Mouse (Mus musculus) embryonic stem cell, embryonic (primary cell): ENCODE measurements around the gene Esr2.
"Not testable (repeated sequence)": the region's sequence is repeated elsewhere in the genome, so short reads cannot be mapped to it uniquely, and the experiment has no call there.

ENCODE experiments used
- CTCF ChIA-PET, 4 experiments: fragments of 300-600 bp in 2 of 4; fragments of 350-600 bp in 2 of 4; sonication (Branson Sonifier 250); formaldehyde crosslinking; loops; one replicate each; lab custom pipeline; 2022; ENCODE audit warnings: inconsistent platforms in 2 of 4; lab: Charles Lee
- POLR2A ChIA-PET, 4 experiments: fragments of 300-600 bp in 2 of 4; fragments of 350-600 bp in 2 of 4; sonication (Branson Sonifier 250); formaldehyde crosslinking; loops; one replicate each; lab custom pipeline; 2022; ENCODE audit warnings: antibody characterized with exemption in 4 of 4, inconsistent platforms in 1 of 4; lab: Charles Lee

The Esr2 gene

GRCm38 (mm10) chr12:76182831-76183230, 5.8 kb upstream of the Esr2 start:
- CTCF ChIA-PET: interaction anchor here in 1 of 4 experiments (3.0 kb wide), 1 partner anchor 8 kb away, joined by 9 read pairs; no protein-coding TSS in a partner anchor
- POLR2A ChIA-PET: interaction anchor here in 1 of 4 experiments (0.6 kb wide), 1 partner anchor 27 kb away, joined by 4 read pairs; no protein-coding TSS in a partner anchor

- CTCF ChIA-PET: interaction anchor here in 1 of 4 experiments (3.0 kb wide), 1 partner anchor 9 kb away, joined by 9 read pairs; no protein-coding TSS in a partner anchor
- POLR2A ChIA-PET: no interaction called here
Observed at GRCm38 (mm10) chr12:76181471-76181870, 4.4 kb upstream of the Esr2 start.

- POLR2A ChIA-PET: interaction anchor here in 1 of 4 experiments (0.7 kb wide), 1 partner anchor 581 kb away, joined by 5 read pairs; no protein-coding TSS in a partner anchor
Observed at GRCm38 (mm10) chr12:76180442-76180841, 3.4 kb upstream of the Esr2 start.

GRCm38 (mm10) chr12:76179527-76179926, 2.5 kb upstream of the Esr2 start:
- CTCF ChIA-PET: interaction anchor here in 2 of 4 experiments (2.4 to 3.1 kb wide), 2 partner anchors 8 to 11 kb away, joined by 20 to 21 read pairs; no protein-coding TSS in a partner anchor
- POLR2A ChIA-PET: interaction anchor here in 2 of 4 experiments (0.7 to 0.9 kb wide), 2 partner anchors 9 to 75 kb away, joined by 3 read pairs; no protein-coding TSS in a partner anchor

More at GRCm38 (mm10) chr12:76180442-76180841, 3.4 kb upstream of the Esr2 start:
- CTCF ChIA-PET: interaction anchor here in 2 of 4 experiments (0.6 to 3.0 kb wide), 3 partner anchors 10 to 164 kb away, joined by 4 to 9 read pairs (median 6); no protein-coding TSS in a partner anchor

- CTCF ChIA-PET: interaction anchor here (0.7 to 3.1 kb wide), 9 partner anchors 9 to 163 kb away, joined by 3 to 24 read pairs (median 5); no protein-coding TSS in a partner anchor
- POLR2A ChIA-PET: interaction anchor here in 2 of 4 experiments (0.7 to 2.3 kb wide), 3 partner anchors 9 to 75 kb away, joined by 3 to 6 read pairs (median 3); no protein-coding TSS in a partner anchor
Observed at GRCm38 (mm10) chr12:76179051-76179450, 2.0 kb upstream of the Esr2 start.

GRCm38 (mm10) chr12:76177864-76178518, 932 bp upstream of the Esr2 start:
- ChIA-PET CTCF (interaction anchor here (0.5 to 3.1 kb wide), 49 partner anchors 8 to 1292 kb away, joined by 3 to 24 read pairs (median 4); no protein-coding TSS in a partner anchor), POLR2A (interaction anchor here (0.5 to 2.3 kb wide), 11 partner anchors 10 to 390 kb away, joined by 3 to 6 read pairs (median 3); no protein-coding TSS in a partner anchor)

GRCm38 (mm10) chr12:76165641-76166040, 11.4 kb downstream of the Esr2 start:
- ChIA-PET POLR2A (interaction anchor here in 1 of 4 experiments (0.9 kb wide), 1 partner anchor 10 kb away, joined by 3 read pairs; no protein-coding TSS in a partner anchor), CTCF (interaction anchor here in 3 of 4 experiments (0.6 to 1.2 kb wide), 3 partner anchors 12 to 728 kb away, joined by 3 read pairs; partner anchors contain the start of gene Esr2 (in 1 of the 3))

- CTCF ChIA-PET: interaction anchor here in 2 of 4 experiments (0.6 to 1.7 kb wide), 2 partner anchors 13 to 25 kb away, joined by 3 to 8 read pairs; partner anchors contain the start of gene Esr2 (in 1 of the 2)
- POLR2A ChIA-PET: not testable (repeated sequence)
Observed at GRCm38 (mm10) chr12:76152389-76152788, 24.7 kb downstream of the Esr2 start.

- ChIA-PET CTCF (interaction anchor here in 2 of 4 experiments (0.7 to 1.6 kb wide), 3 partner anchors 54 to 214 kb away, joined by 3 read pairs; no protein-coding TSS in a partner anchor), POLR2A (no interaction called here)
Observed at GRCm38 (mm10) chr12:76136701-76137100, 40.4 kb downstream of the Esr2 start.

- POLR2A ChIA-PET: not testable (repeated sequence)
Observed at GRCm38 (mm10) chr12:76133081-76133480, 44.0 kb downstream of the Esr2 start.

GRCm38 (mm10) chr12:76132591-76132990, 44.5 kb downstream of the Esr2 start:
- CTCF ChIA-PET: interaction anchor here (0.6 to 2.2 kb wide), 12 partner anchors 10 to 321 kb away, joined by 3 to 15 read pairs (median 4); no protein-coding TSS in a partner anchor
- POLR2A ChIA-PET: interaction anchor here in 1 of 4 experiments (0.8 kb wide), 1 partner anchor 9 kb away, joined by 3 read pairs; no protein-coding TSS in a partner anchor

More at GRCm38 (mm10) chr12:76133081-76133480, 44.0 kb downstream of the Esr2 start:
- CTCF ChIA-PET: interaction anchor here (0.6 to 2.2 kb wide), 11 partner anchors 10 to 322 kb away, joined by 3 to 15 read pairs (median 3); no protein-coding TSS in a partner anchor

- POLR2A ChIA-PET: interaction anchor here in 1 of 4 experiments (0.6 to 1.2 kb wide), 2 partner anchors 20 to 60 kb away, joined by 3 read pairs; no protein-coding TSS in a partner anchor
- CTCF ChIA-PET: interaction anchor here (0.6 to 2.2 kb wide), 17 partner anchors 11 to 213 kb away, joined by 3 to 10 read pairs (median 4); no protein-coding TSS in a partner anchor
Observed at GRCm38 (mm10) chr12:76130891-76131290, 46.2 kb downstream of the Esr2 start.

GRCm38 (mm10) chr12:76130281-76130680, 46.8 kb downstream of the Esr2 start:
- POLR2A ChIA-PET: interaction anchor here in 1 of 4 experiments (1.2 kb wide), 1 partner anchor 61 kb away, joined by 3 read pairs; no protein-coding TSS in a partner anchor

GRCm38 (mm10) chr12:76128831-76129230, 48.2 kb downstream of the Esr2 start:
- POLR2A ChIA-PET: interaction anchor here in 2 of 4 experiments (0.6 to 0.7 kb wide), 2 partner anchors 62 to 197 kb away, joined by 3 to 4 read pairs; no protein-coding TSS in a partner anchor

More at GRCm38 (mm10) chr12:76130281-76130680, 46.8 kb downstream of the Esr2 start:
- CTCF ChIA-PET: interaction anchor here (0.6 to 2.2 kb wide), 15 partner anchors 11 to 214 kb away, joined by 3 to 10 read pairs (median 4); no protein-coding TSS in a partner anchor

GRCm38 (mm10) chr12:76128306-76128705, 48.8 kb downstream of the Esr2 start:
- CTCF ChIA-PET: interaction anchor here in 2 of 4 experiments (0.5 to 0.9 kb wide), 5 partner anchors 12 to 141 kb away, joined by 3 to 10 read pairs (median 3); no protein-coding TSS in a partner anchor
- POLR2A ChIA-PET: interaction anchor here in 1 of 4 experiments (0.7 kb wide), 1 partner anchor 196 kb away, joined by 4 read pairs; no protein-coding TSS in a partner anchor

More at GRCm38 (mm10) chr12:76128831-76129230, 48.2 kb downstream of the Esr2 start:
- CTCF ChIA-PET: interaction anchor here (0.6 to 1.3 kb wide), 9 partner anchors 12 to 164 kb away, joined by 3 to 10 read pairs (median 3); no protein-coding TSS in a partner anchor

- ChIA-PET POLR2A (no interaction called here), CTCF (no interaction called here)
Observed at GRCm38 (mm10) chr12:76123223-76123622, 53.8 kb downstream of the Esr2 start.

- CTCF ChIA-PET: interaction anchor here in 2 of 4 experiments (0.6 to 0.9 kb wide), 2 partner anchors 12 to 20 kb away, joined by 3 to 4 read pairs; no protein-coding TSS in a partner anchor
- POLR2A ChIA-PET: interaction anchor here in 1 of 4 experiments (0.8 kb wide), 1 partner anchor 502 kb away, joined by 3 read pairs; no protein-coding TSS in a partner anchor
Observed at GRCm38 (mm10) chr12:76117632-76118153, 59.4 kb downstream of the Esr2 start.
